Mouse (Mus musculus) heart, adult 2 months (tissue): ENCODE results near the gene Trim46.

ENCODE experiments used
- CTCF ChIP-seq: fragments of 200-600 bp; IDR thresholded peaks from 2 replicates; pipeline ENCODE4 v1.8.1; 2022; ENCODE audit warnings: antibody characterized with exemption, mild to moderate bottlenecking, moderate library complexity
- EP300 ChIP-seq: fragments of 200-500 bp; IDR thresholded peaks from 2 replicates; pipeline ENCODE4 v1.6.1; 2011; ENCODE audit warnings: low read depth, low read length, control low read depth; ENCODE audit not compliant: insufficient read depth
- POLR2A ChIP-seq: fragments of 200-500 bp; IDR thresholded peaks from 2 replicates; pipeline ENCODE4 v1.6.1; 2011; ENCODE audit warnings: mild to moderate bottlenecking, low read depth, low read length, control low read depth; ENCODE audit not compliant: insufficient read depth

GRCm38 (mm10) chr3:89231345-89231744 is 14.8 kb downstream of the Trim46 start:
- TF ChIP-seq CTCF (no peak), EP300 (no peak), POLR2A (no peak)
